Mouse (Mus musculus) forebrain, embryonic 10.5 days (tissue): ENCODE results near the gene Cfap77. TPM values are rescaled to one million over a fixed set of nuclear protein-coding genes. Genes with fewer than 3 reads are reported as not detected.
A peak's percentile ranks its signal among the peaks of the same experiment; 100 is the strongest.
"Not testable (repeated sequence)": the region's sequence is repeated elsewhere in the genome, so short reads cannot be mapped to it uniquely, and the experiment has no call there.

Experiments used
- DNase-seq: peaks from one replicate; pipeline ENCODE4 v3.0.0-alpha.2; 2017; ENCODE audit warnings: low spot score; ENCODE audit errors: extremely low spot score
- H3K27ac ChIP-seq: fragments of 300-500 bp; sonication (generic); 2 replicates; pipeline ENCODE4 v1.5.1; 2016; ENCODE audit warnings: mild to moderate bottlenecking
- H3K27me3 ChIP-seq: fragments of 300-500 bp; sonication (generic); 2 replicates; pipeline ENCODE4 v1.6.1; 2016; ENCODE audit warnings: mild to moderate bottlenecking; ENCODE audit not compliant: poor library complexity, severe bottlenecking
- H3K36me3 ChIP-seq: fragments of 300-500 bp; sonication (generic); replicated peaks from 2 replicates; pipeline ENCODE4 v1.6.1; 2016; ENCODE audit warnings: mild to moderate bottlenecking, moderate library complexity
- H3K4me1 ChIP-seq: fragments of 300-500 bp; sonication (generic); 2 replicates; pipeline ENCODE4 v1.6.1; 2016
- H3K4me3 ChIP-seq: fragments of 300-500 bp; sonication (generic); 2 replicates; pipeline ENCODE4 v1.5.1; 2016; ENCODE audit warnings: mild to moderate bottlenecking, moderate library complexity
- H3K9me3 ChIP-seq: fragments of 300-500 bp; sonication (generic); 2 replicates; pipeline ENCODE4 v1.6.1; 2016; ENCODE audit warnings: mild to moderate bottlenecking, moderate library complexity
- WGBS: fragments of 180-500 bp; shearing (Covaris S2); methylation state at CpG from one replicate; pipeline ENCODE4 v1.1.7; 2016; 5-methylcytosine and 5-hydroxymethylcytosine counted together
- polyA plus RNA-seq: library from polyadenylated mRNA; unstranded; fragments of >200 nt; fragmentation: Nextera tagmentation; extraction: Ambion mirVana; gene quantifications from 2 replicates; pipeline ENCODE4 v1.2.1, GENCODE M21; 2016

Gene Cfap77
- polyA plus RNA-seq, result 0.67 and 0.74 TPM in 2 replicates

DNA sequence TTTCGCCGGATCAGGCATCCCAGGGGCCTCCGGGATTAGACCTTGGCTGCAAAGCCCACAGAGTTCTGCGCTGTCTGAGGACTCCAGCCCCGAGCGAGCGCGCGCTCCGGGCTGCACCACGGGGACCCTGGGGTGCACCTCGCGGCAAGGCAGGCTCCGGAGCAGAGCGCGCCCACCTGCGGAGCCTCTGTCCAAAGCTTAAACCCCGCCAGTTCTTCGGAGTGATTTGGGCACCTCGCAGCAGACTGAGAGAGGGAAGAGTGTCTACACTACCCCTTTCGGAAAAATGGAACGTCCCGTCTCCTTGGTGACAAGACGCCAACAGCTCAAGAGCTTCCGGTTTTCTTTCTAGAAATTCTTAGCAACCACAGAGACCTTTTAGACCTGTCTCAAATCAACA, at the start of gene Cfap77:
Cfap77 (minus strand) TSS at position 76 of the 400 bp plus-strand sequence.
- whole genome bisulfite sequencing, result under 1% methylated on average over 25 of the region's 25 CpGs
- Histone ChIP-seq H3K36me3 (no peaks in the 10 kb centered on the region), H3K27ac (peak within 1 kb of the TSS; percentile 90), H3K4me1 (peaks cover 26% of the 10 kb centered on the region), H3K4me3 (peak within 1 kb of the TSS; percentile 63), H3K27me3 (peaks cover 89% of the 10 kb centered on the region), H3K9me3 (no peaks in the 10 kb centered on the region)
- DNase-seq, result peak; percentile 66

GRCm38 (mm10) chr2:29102416-29103377, 47.8 kb upstream of the Cfap77 start:
- WGBS, result 83% methylated on average over 10 of the region's 10 CpGs
- not testable (repeated sequence) for H3K27me3 ChIP-seq, H3K36me3 ChIP-seq, H3K4me1 ChIP-seq, DNase-seq, H3K27ac ChIP-seq, H3K4me3 ChIP-seq, H3K9me3 ChIP-seq

DNA sequence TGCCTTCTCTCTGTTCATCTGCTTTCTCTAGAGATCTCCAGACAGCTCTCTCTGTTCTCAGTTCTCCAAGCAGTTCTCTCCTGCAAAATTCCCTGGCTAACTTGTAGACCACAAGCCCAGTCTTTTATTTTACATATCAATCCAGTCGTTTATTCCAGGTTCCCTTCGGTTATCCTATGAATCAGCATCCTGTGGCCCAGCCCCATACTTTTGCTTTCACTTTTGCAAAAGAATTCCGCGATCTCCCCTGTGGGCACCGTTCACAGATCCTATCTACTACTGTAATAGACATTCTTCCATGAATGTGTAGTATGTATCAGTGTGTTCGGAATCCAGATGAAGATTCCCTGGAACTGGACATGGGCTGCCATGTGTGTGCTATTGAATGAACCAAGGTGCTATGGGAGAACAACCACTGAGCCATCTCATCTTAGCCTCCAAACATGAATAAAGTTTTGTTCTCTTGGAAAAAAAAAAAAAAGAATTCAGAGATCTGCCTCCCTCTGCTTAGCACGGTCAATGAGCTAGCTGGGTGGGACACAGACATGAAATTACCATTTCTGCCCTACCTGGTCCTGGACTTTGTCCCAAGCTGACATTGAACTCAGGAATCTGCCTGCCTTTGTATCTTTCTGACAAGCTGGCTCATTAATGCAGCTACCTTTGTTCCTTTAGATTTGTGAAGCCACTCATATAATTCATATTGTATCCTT, 46.1 kb upstream of the Cfap77 start:
- Histone ChIP-seq H3K9me3 (no peaks in the 10 kb centered on the region), H3K27me3 (no peaks in the 10 kb centered on the region), H3K27ac (no peak overlapping the region), H3K4me3 (no peak overlapping the region), H3K36me3 (no peaks in the 10 kb centered on the region), H3K4me1 (peaks cover 9% of the 10 kb centered on the region)
- DNase-seq, result no peak
- WGBS, result 83% methylated on average over 7 of the region's 7 CpGs

DNA sequence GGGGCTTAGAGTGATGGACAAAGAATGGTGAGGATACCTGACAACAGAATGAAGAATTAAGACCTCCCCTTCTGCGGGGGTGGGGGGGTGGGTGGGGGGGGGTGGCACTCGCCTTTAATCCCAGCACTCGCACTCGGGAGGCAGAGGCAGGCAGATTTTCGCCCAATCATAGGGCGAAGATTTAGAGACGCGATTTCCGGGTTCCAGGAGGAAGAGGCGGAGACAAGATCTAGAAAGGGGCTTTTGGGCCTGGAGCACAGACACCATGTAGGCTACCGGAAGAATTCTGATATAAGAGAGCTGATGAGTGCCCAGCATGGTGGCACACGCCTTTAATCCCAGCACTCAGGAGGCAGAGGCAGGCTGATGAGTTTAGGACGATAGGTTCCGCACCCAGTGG, 44.8 kb upstream of the Cfap77 start:
- Histone ChIP-seq H3K36me3 (no peaks in the 10 kb centered on the region), H3K27ac (no peak overlapping the region), H3K4me3 (no peak overlapping the region), H3K9me3 (no peaks in the 10 kb centered on the region), H3K27me3 (no peaks in the 10 kb centered on the region), H3K4me1 (peaks cover 9% of the 10 kb centered on the region)
- no peak for DNase-seq
- 90% methylated on average over 14 of the region's 14 CpGs for WGBS

GRCm38 (mm10) chr2:29098786-29099185, 43.9 kb upstream of the Cfap77 start:
- Histone ChIP-seq H3K27me3 (no peaks in the 10 kb centered on the region), H3K4me1 (peaks cover 9% of the 10 kb centered on the region), H3K36me3 (no peaks in the 10 kb centered on the region), H3K9me3 (no peaks in the 10 kb centered on the region), H3K27ac (no peak overlapping the region), H3K4me3 (no peak overlapping the region)
- no peak for DNase-seq
- 86% methylated on average over 8 of the region's 8 CpGs for WGBS

DNA sequence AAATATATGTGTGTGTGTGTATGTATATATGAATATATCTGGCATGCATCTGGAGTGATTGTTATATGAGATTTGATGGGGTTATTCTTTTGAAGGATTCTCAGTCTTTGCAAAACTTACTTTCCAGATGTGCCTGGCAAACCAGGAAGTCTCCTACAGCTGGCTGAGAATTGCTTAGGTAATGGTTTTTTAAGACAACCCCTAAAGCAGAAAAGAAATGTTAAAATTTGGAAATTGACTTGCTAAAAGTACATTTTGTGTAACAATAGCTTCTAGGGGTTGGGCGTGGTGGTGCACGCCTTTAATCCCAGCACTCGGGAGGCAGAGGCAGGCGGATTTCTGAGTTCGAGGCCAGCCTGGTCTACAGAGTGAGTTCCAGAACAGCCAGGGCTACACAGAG, 43.1 kb upstream of the Cfap77 start:
- H3K4me1 ChIP-seq, H3K36me3 ChIP-seq, H3K27me3 ChIP-seq, DNase-seq, H3K4me3 ChIP-seq, H3K27ac ChIP-seq, H3K9me3 ChIP-seq: not testable (repeated sequence)
- 94% methylated on average over 5 of the region's 5 CpGs for WGBS

DNA sequence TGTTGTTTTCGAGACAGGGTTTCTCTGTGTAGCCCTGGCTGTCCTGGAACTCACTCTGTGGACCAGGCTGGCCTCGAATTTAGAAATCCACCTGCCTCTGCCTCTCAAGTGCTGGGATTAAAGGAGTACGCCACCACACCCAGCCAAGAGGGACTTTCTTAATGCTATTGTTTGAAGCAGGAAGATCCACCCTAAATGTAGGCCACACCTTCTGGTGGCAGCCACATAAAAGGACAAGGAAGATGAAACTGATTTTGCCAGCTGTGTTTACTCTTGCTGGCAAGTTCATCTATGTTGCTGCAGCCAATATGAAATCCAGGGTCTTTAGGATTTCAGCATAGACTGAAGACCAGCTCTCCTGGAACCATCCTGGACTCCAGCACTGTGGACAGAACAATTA, 42.6 kb upstream of the Cfap77 start:
- Histone ChIP-seq H3K4me3 (no peak overlapping the region), H3K9me3 (no peaks in the 10 kb centered on the region), H3K4me1 (peaks cover 9% of the 10 kb centered on the region), H3K27me3 (no peaks in the 10 kb centered on the region), H3K36me3 (no peaks in the 10 kb centered on the region), H3K27ac (no peak overlapping the region)
- no peak for DNase-seq
- whole genome bisulfite sequencing, result 87% methylated on average over 3 of the region's 3 CpGs

DNA sequence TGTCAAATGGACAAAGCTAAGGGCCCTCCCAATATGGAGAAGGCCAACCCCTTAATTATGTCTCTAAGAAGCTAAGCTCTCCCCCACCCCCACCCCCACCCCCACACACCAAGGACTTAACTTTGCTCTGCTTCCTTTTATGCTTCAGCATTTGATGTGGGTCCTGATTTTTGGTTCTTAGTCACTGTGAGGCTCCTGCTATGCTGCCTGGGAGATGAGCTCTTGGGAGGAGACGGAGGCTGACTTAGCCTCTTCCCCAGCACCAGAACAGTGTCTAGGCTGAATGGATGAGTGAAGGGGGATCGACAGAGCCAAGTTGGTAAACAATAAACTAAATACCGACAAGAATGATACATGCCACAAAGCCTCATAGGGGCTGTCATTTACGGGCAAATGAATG, 41.9 kb upstream of the Cfap77 start:
- no peak for DNase-seq
- Histone ChIP-seq H3K27ac (peak overlapping the region; percentile 35; the same call in 1 of the 2 replicates), H3K9me3 (no peaks in the 10 kb centered on the region), H3K36me3 (no peaks in the 10 kb centered on the region), H3K4me1 (peaks cover 9% of the 10 kb centered on the region), H3K27me3 (no peaks in the 10 kb centered on the region), H3K4me3 (no peak overlapping the region)
- 61% methylated on average over 4 of the region's 4 CpGs for WGBS

GRCm38 (mm10) chr2:29095674-29096073, 40.8 kb upstream of the Cfap77 start:
- DNase-seq, result no peak
- H3K4me1 ChIP-seq, result peaks cover 9% of the 10 kb centered on the region
- no peak overlapping the region for H3K27ac ChIP-seq
- H3K27me3 ChIP-seq, result no peaks in the 10 kb centered on the region
- H3K36me3 ChIP-seq, result no peaks in the 10 kb centered on the region
- H3K9me3 ChIP-seq, result no peaks in the 10 kb centered on the region
- H3K4me3 ChIP-seq, result no peak overlapping the region
- WGBS, result 96% methylated on average over 8 of the region's 8 CpGs

DNA sequence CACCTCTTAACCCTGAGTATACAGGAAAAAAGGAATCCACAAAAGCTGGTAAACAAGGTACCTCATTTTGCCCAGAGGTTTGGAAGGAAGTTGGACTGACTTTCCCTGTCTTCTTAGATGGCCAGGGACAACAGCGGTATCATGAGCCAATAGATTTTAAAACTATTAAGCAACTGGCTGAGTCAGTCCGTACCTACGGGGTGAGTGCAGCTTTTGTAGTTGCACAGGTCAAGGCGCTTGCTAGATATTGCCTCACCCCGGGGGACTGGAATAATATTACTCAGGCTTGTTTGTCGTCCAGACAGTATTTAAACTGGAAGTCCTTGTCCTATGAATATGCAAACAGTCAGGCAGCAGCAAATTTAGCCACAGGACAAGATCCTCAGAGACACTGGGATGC, 34.4 kb upstream of the Cfap77 start:
- DNase-seq, H3K9me3 ChIP-seq, H3K27me3 ChIP-seq, H3K27ac ChIP-seq, H3K4me1 ChIP-seq, H3K4me3 ChIP-seq: not testable (repeated sequence)
- H3K36me3 ChIP-seq, result peaks cover 39% of the 10 kb centered on the region
- WGBS, result 90% methylated on average over 6 of the region's 6 CpGs

GRCm38 (mm10) chr2:29086026-29086425, 31.2 kb upstream of the Cfap77 start:
- no peaks in the 10 kb centered on the region for H3K9me3 ChIP-seq
- H3K4me3 ChIP-seq, result no peak overlapping the region
- 94% methylated on average over 7 of the region's 7 CpGs for WGBS
- H3K36me3 ChIP-seq, result peaks cover 71% of the 10 kb centered on the region
- no peak for DNase-seq
- no peaks in the 10 kb centered on the region for H3K27me3 ChIP-seq
- no peak overlapping the region for H3K27ac ChIP-seq
- H3K4me1 ChIP-seq, result no peaks in the 10 kb centered on the region

DNA sequence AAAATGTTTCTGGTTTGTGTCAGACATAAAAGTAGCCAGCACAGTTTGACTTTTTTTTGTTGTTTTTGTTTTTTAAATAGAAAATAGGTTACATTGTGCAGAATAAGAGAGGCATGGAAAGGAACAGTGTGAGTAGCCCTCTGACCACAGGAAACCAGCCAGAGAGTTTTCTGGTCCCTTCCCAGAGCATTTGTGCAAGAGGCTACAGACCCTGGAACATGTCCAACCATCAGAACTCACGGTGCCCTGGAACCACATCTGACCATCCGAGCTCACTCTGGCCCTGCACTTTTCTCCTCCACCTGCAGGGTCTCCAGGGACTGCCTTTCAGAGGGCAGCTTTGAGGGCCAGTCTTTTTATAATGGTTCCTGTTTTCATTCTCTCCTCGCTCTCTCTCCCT, 27.1 kb upstream of the Cfap77 start:
- 80% methylated on average over 3 of the region's 3 CpGs for WGBS
- Histone ChIP-seq H3K27ac (no peak overlapping the region), H3K9me3 (no peaks in the 10 kb centered on the region), H3K27me3 (no peaks in the 10 kb centered on the region), H3K36me3 (peaks cover 97% of the 10 kb centered on the region), H3K4me1 (no peaks in the 10 kb centered on the region), H3K4me3 (no peak overlapping the region)
- DNase-seq, result no peak

DNA sequence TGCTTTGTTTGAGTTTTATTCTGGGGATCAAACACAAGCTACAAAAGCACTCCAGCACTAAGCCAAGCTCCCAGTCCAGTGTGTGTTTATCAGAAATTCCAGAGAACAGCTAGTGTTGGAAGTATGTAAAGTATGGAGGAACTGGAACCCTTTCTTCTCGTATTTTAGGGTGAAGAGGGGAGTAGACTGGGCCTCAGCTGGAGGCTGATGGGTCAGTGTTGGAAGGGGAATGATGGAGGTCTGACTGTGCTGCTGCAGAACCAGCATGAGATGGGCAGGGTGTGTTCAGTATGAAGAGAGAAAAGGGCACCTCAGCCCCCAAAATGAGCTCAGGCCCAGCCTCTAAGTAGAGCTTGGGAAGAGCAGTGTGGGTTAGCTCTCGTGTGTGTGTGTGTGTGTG, 21.4 kb upstream of the Cfap77 start:
- DNase-seq, result no peak
- Histone ChIP-seq H3K36me3 (peaks cover 96% of the 10 kb centered on the region), H3K4me3 (no peak overlapping the region), H3K4me1 (no peaks in the 10 kb centered on the region), H3K9me3 (no peaks in the 10 kb centered on the region), H3K27me3 (no peaks in the 10 kb centered on the region), H3K27ac (no peak overlapping the region)
- WGBS, result 89% methylated on average over 2 of the region's 2 CpGs
